Mouse (Mus musculus) hindbrain, embryonic 15.5 days (tissue): ENCODE measurements at regions not wholly inside any gene's neighbourhood (a gene's known extent, or its start where the extent isn't known, plus 50 kb on each side); places are given as distances from the start of the nearest gene placed in this dataset.

Source experiments
- ATAC-seq: fragments of 200-750 bp; cut with Nextera tagmentation; 2 replicates; pipeline ENCODE4 v1.8.0; 2017; ENCODE audit warnings: low read depth, moderate number of reproducible peaks, moderate TSS enrichment; ENCODE audit not compliant: low FRiP score
- H3K27ac ChIP-seq: fragments of 300-500 bp; sonication (generic); replicated peaks from 2 replicates; pipeline ENCODE4 v1.5.1; 2015; ENCODE audit warnings: mild to moderate bottlenecking, inconsistent platforms
- H3K27me3 ChIP-seq: fragments of 300-500 bp; sonication (generic); 2 replicates; pipeline ENCODE4 v1.6.1; 2015; ENCODE audit warnings: control low read depth, inconsistent platforms
- H3K36me3 ChIP-seq: fragments of 300-500 bp; sonication (generic); 2 replicates; pipeline ENCODE4 v1.6.1; 2015; ENCODE audit warnings: control low read depth, inconsistent platforms
- H3K4me1 ChIP-seq: fragments of 300-500 bp; sonication (generic); replicated peaks from 2 replicates; pipeline ENCODE4 v1.6.1; 2015; ENCODE audit warnings: control low read depth, inconsistent platforms
- H3K4me2 ChIP-seq: fragments of 300-500 bp; sonication (generic); 2 replicates; pipeline ENCODE4 v1.6.1; 2015; ENCODE audit warnings: moderate library complexity, mild to moderate bottlenecking, inconsistent platforms
- H3K4me3 ChIP-seq: fragments of 300-500 bp; sonication (generic); 2 replicates; pipeline ENCODE4 v1.5.1; 2015; ENCODE audit warnings: mild to moderate bottlenecking, inconsistent platforms
- H3K9ac ChIP-seq: fragments of 300-500 bp; sonication (generic); 2 replicates; pipeline ENCODE4 v1.6.1; 2015; ENCODE audit warnings: inconsistent platforms
- H3K9me3 ChIP-seq: fragments of 300-500 bp; sonication (generic); 2 replicates; pipeline ENCODE4 v1.6.1; 2016; ENCODE audit warnings: control low read depth, inconsistent platforms
- WGBS: fragments of 180-500 bp; shearing (Covaris S2); methylation state at CpG from one replicate; pipeline ENCODE4 v1.1.7; 2015; 5-methylcytosine and 5-hydroxymethylcytosine counted together

DNA sequence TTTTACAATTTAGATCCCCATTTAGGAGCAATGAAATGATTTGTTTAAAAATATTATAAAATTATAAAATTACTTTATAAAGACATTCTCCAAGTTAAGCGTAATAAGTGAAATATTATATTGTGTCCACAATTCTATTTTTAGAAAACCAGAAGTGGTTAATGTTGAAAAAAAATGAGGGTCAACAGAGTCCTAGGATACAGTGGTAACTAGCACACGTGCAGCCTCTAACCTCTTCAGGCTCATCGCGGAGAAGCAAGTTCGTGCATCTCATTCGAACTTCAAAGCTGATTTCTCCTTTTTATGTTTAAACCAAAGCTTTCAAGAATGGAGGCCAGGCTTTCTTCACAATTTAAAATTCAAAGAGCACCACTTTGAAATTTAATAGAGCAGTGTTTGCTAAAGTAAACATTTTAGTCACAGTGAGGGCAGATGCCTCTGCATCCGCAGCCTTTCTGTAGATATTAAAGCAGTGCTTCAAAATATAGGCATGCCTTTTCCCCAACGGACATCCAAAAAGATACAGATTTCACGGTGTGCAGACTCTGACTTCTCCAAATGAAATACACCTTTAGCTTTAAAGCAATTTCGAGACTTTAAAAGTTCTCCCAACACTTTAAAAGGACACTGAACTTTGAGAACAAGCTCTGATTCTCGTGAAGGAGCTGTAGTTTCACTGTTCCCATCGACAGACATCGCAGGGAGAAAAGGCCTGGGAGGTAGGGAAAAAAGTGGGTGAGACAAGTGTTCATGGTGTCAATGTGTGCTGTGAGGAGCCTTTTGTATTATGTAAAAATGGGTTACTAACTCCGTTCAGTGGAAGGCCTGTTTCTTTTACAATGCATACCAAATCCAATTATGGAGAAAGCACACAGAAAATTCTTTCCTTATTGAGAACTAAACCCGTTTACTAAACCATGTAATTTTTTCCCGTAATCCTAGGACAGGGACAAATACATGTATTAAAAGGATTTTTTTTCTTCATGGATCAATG, 419.8 kb upstream of the Manea start:
- ATAC-seq = no peak
- WGBS = 32% methylated on average over 16 of the region's 16 CpGs

DNA sequence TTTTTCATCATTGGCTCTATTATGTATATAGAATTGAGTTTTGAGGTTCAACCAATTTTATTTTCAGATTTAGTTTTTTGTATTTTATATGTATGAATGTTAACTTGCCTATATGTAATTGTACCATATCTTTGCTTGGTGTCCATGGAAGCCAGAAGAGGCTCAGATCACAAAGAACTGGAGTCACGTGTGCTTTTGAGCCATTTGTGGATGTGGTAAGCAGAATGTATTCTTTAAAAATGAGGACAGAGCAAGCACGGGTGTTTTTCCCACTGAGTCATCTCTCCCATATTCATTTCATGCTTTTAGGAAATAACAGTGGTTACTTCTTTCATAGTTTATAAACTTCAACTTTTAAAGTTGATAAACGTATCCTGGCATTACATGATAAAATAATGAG, 394.1 kb upstream of the Manea start:
- no peak overlapping the region for H3K27ac ChIP-seq
- no peaks in the 10 kb centered on the region for H3K36me3 ChIP-seq
- no peaks in the 10 kb centered on the region for H3K4me1 ChIP-seq
- no peak overlapping the region for H3K9ac ChIP-seq
- H3K9me3 ChIP-seq = no peaks in the 10 kb centered on the region
- no peak for ATAC-seq
- no peak overlapping the region for H3K4me3 ChIP-seq
- H3K27me3 ChIP-seq = no peaks in the 10 kb centered on the region
- WGBS = 85% methylated on average over 3 of the region's 3 CpGs
- no peak overlapping the region for H3K4me2 ChIP-seq

More for the DNA sequence above, 419.8 kb upstream of the Manea start:
- no peak overlapping the region for H3K9ac ChIP-seq
- peak overlapping the region; percentile 24 for H3K4me2 ChIP-seq
- H3K36me3 ChIP-seq = no peaks in the 10 kb centered on the region
- H3K4me1 ChIP-seq = no peaks in the 10 kb centered on the region
- H3K27me3 ChIP-seq = 0 out of 2 replicates have a peak, but pooled peaks cover 2% of the 10 kb centered on the region
- no peak overlapping the region for H3K4me3 ChIP-seq
- H3K9me3 ChIP-seq = no peaks in the 10 kb centered on the region
- H3K27ac ChIP-seq = no peak overlapping the region

DNA sequence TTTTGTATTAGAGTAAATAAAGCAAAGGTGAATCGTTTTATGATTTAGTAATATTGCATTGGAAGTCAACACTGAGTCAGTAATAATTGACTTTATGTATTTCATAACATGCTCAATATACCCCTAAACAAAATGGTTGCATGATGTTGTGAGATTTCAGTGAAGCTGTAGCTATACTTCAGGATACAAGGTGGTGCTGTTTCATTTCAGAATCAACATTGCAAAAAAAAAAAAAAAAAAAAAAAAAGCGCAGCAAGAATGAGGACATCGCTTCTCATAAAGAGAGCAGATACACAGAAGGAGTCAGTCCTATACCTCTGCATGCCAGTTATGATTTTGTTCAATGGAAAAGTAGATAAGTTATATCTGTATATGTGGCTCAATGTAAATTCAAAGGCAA, 389.7 kb upstream of the Manea start:
- WGBS = 71% methylated on average over 3 of the region's 3 CpGs
- no peak overlapping the region for H3K9ac ChIP-seq
- no peaks in the 10 kb centered on the region for H3K4me1 ChIP-seq
- ATAC-seq = no peak
- H3K9me3 ChIP-seq = no peaks in the 10 kb centered on the region
- no peaks in the 10 kb centered on the region for H3K36me3 ChIP-seq
- H3K27ac ChIP-seq = no peak overlapping the region
- H3K27me3 ChIP-seq = no peaks in the 10 kb centered on the region
- H3K4me3 ChIP-seq = no peak overlapping the region
- no peak overlapping the region for H3K4me2 ChIP-seq

DNA sequence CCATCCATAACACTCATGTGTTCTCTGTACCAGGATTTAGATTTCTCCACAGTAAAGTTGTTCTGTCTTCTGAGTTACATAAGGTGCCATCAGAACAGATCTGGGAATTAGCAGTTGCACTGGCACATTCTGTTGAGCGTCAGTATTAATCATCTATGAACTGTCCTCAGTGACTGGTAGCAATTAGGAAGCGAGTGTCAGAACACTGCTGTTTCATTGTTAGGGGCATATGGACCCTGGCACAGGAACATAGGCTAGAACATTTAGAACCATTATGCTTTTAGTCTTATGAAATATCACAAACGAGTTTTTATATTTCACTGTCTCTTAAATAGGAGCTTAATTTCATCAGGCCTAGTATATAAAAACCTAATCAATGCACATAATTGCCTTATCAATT, 367.7 kb upstream of the Manea start:
- WGBS = 60% methylated on average over 3 of the region's 3 CpGs
- Histone ChIP-seq H3K4me1 (no peaks in the 10 kb centered on the region), H3K27me3 (no peaks in the 10 kb centered on the region), H3K36me3 (no peaks in the 10 kb centered on the region), H3K4me3 (no peak overlapping the region), H3K9ac (no peak overlapping the region), H3K4me2 (no peak overlapping the region), H3K9me3 (no peaks in the 10 kb centered on the region), H3K27ac (no peak overlapping the region)
- ATAC-seq = no peak

DNA sequence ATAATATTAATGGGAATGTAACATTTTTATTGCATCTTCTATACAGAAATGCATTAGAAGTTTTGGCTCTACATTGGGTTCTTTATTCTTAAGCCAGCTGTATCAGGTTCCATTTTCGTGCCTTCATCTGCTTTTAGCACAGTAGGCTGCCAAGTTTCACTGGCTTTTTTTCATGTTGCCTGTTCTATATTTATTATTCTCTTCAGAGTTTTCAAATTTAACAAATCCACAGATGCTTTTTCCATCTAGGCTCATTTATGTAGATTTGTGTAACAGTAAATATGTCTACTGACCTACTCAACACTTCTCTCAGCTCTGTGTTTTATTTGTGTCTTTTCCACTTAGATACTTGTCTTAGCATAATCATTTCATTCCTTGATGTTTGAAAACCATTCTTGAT, 363.3 kb upstream of the Manea start:
- Histone ChIP-seq H3K36me3 (no peaks in the 10 kb centered on the region), H3K27me3 (no peaks in the 10 kb centered on the region), H3K4me3 (no peak overlapping the region), H3K27ac (no peak overlapping the region), H3K4me1 (no peaks in the 10 kb centered on the region), H3K4me2 (no peak overlapping the region), H3K9ac (no peak overlapping the region), H3K9me3 (no peaks in the 10 kb centered on the region)
- WGBS = 72% methylated on average over 1 of the region's 1 CpGs
- no peak for ATAC-seq

DNA sequence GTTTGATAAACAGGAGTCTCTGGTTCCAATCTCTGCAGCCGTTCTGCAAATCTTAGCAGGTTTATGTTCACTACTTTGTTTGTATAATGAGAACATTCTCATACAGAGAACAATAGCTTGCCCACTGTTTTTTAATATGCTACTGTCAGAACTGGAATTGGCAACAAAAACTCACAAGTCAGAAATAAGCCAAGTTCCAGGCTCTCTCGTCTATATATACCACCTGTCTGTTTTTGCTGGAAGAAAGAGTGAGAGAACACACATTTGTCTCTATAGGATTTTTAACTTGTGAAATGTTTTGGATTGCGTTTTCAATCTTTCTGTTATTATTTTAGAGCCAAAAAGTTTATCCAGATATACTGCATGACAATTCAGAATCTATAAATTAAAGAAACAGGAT, 349.3 kb upstream of the Manea start:
- no peak for ATAC-seq
- Histone ChIP-seq H3K36me3 (no peaks in the 10 kb centered on the region), H3K4me3 (no peak overlapping the region), H3K9ac (no peak overlapping the region), H3K9me3 (no peaks in the 10 kb centered on the region), H3K4me2 (no peak overlapping the region), H3K27ac (no peak overlapping the region), H3K4me1 (no peaks in the 10 kb centered on the region), H3K27me3 (no peaks in the 10 kb centered on the region)
- 73% methylated on average over 3 of the region's 3 CpGs for WGBS
